Mouse (Mus musculus): ENCODE data around the gene Zfp974. TPM values are rescaled to one million over a fixed set of nuclear protein-coding genes. Genes with fewer than 3 reads are reported as not detected.

Zfp974 gene
- 0.05 and 0.07 TPM in 2 replicates for polyA plus RNA-seq (2012; ENCODE audit: low replicate concordance)

DNA sequence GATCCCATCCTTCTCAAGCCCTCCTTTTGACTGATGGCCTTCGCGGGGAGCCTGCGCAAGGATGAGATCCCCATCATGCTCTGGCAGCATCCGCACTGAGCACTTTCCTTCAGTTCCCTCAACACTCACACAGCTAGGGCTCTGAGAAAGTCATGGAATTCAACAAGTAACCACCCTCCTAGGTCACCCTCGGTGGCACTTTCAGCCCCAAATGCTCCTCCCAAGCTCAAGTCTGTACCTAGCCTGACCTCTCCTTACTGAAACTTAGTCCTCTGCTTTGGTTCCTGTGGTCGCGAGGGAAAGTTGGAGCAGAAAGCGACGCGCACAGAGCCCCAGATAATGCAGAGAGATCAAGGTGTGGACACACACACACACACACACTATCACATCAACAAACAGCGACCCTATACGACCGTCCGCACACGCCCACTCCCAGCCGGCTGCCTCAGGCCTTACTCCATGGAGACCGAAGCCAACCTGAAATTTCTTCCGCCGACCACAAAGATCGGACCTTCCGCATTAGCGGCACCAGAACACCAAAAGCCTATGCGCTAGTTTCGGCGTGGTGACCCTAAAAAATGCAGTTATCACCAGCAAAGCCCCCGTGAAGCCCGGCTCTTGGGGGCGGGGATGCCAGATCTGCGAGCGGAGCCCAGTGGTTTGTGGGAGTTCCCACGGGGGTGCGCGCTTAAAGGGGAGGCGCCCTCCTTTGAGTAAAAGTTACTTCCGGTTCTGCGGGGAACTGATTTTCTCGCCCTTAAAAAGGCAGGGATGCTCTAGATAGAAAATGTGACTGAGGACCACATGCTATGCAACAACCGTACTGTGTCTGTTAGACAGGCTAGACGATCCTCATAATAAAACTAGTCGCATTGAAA, at the start of gene Zfp974:
Gene Zfp974, minus strand, starts transcription at position 643 of the 878 bp plus-strand sequence.

Other genes starting within 250 kb of the Zfp974 start
- gene Zfp607b, start 240.1 kb downstream of the Zfp974 start, polyA plus RNA-seq (2012; ENCODE audit: low replicate concordance) = not detected in 2 replicates
- gene Zfp60, start 198.1 kb downstream of the Zfp974 start, polyA plus RNA-seq (2012; ENCODE audit: low replicate concordance) = 0.36 TPM in 1 of 2 replicates, not detected in the other
- 0.09 and 0.35 TPM in 2 replicates for gene Zfp626, start 122.3 kb downstream of the Zfp974 start, polyA plus RNA-seq (2012; ENCODE audit: low replicate concordance)
- 0.15 TPM in 1 of 2 replicates, not detected in the other for gene Zfp59, start 90.9 kb downstream of the Zfp974 start, polyA plus RNA-seq (2012; ENCODE audit: low replicate concordance)
- gene Zfp607a, start 71.9 kb downstream of the Zfp974 start, polyA plus RNA-seq (2012; ENCODE audit: low replicate concordance) = 0.08 and 0.19 TPM in 2 replicates
- gene Zfp780b, start 49.7 kb upstream of the Zfp974 start, polyA plus RNA-seq (2012; ENCODE audit: low replicate concordance) = 0.08 and 0.44 TPM in 2 replicates
- 0.07 and 0.24 TPM in 2 replicates for gene Zfp850, start 84.7 kb upstream of the Zfp974 start, polyA plus RNA-seq (2012; ENCODE audit: low replicate concordance)
- 42.0 and 101 TPM in 2 replicates for gene Psmc4, start 120.6 kb upstream of the Zfp974 start, polyA plus RNA-seq (2012; ENCODE audit: low replicate concordance)
- gene Fcgbp, start 141.8 kb upstream of the Zfp974 start, polyA plus RNA-seq (2012; ENCODE audit: low replicate concordance) = 0.05 TPM in 1 of 2 replicates, not detected in the other
- gene 9530053A07Rik, start 200.0 kb upstream of the Zfp974 start, polyA plus RNA-seq (2012; ENCODE audit: low replicate concordance) = 0.05 TPM in 1 of 2 replicates, not detected in the other
- 174 and 407 TPM in 2 replicates for gene Fbl, start 240.2 kb upstream of the Zfp974 start, polyA plus RNA-seq (2012; ENCODE audit: low replicate concordance)